7 mouse cellular contexts compared by ENCODE assay signal in genomic region chr19:46484518-46484917, GRCm38 (mm10). TPM values are rescaled to one million over a fixed set of nuclear protein-coding genes. Genes with fewer than 3 reads are reported as not detected.
A peak's percentile ranks its signal among the peaks of the same experiment; 100 is the strongest.
DNase-seq lines count a peak whose midpoint lies in the region.

No protein-coding gene starts in this region.

- peaks cover 40% of the 10 kb centered on the region for H3K4me1 ChIP-seq in brown adipose tissue, adult 24 weeks (ENCODE audit: control insufficient read depth, insufficient read depth, insufficient read length, low read length)

- H3K4me3 ChIP-seq in brown adipose tissue, adult 24 weeks (ENCODE audit: insufficient read depth, low read depth, low read length): no peak overlapping the region

- peak overlapping the region; percentile 42 for H3K27ac ChIP-seq in brown adipose tissue, adult 24 weeks (replicated peaks; ENCODE audit: low read depth, low read length)

- DNase-seq in right cerebral cortex, adult 18-20 months: peak; percentile 75
- DNase-seq in right cerebral cortex, postnatal 36 days (ENCODE audit: low spot score in 2 of 2): no peak
- peak; percentile 56 to 73 for DNase-seq in gastrocnemius, postnatal 4 days (ENCODE audit: low spot score in 2 of 2)
- peak; percentile 93 for DNase-seq in kidney, adult 9 months
- peak; percentile 90 for DNase-seq in lung, postnatal 36 days
- no peak for DNase-seq in embryo, embryonic 9.5 days (ENCODE audit: extremely low spot score)

RNA-seq across cellular contexts. Expression of gene Trim8, which starts 17.0 kb away (rescaled TPM):
- polyA plus RNA-seq in brown adipose tissue, adult 24 weeks (2012; ENCODE audit: insufficient read depth, insufficient read length, missing spikeins): 12.4 and 17.4 TPM in 2 replicates
- 10 to 100 TPM; 40.4 to 41.4 TPM for total RNA-seq in gastrocnemius, postnatal 4 days (2021)

Comparison
In these comparisons a context has a peak if more than half of its experiments do, and no peak if none do; other contexts are left out.
1. DNase-seq: peak in right cerebral cortex, adult 18-20 months (single experiment), gastrocnemius, postnatal 4 days (2 of 2), kidney, adult 9 months (single experiment) and lung, postnatal 36 days (single experiment); none in right cerebral cortex, postnatal 36 days (0 of 2) and embryo, embryonic 9.5 days (single experiment).